Mouse (Mus musculus): ENCODE data around the gene Ckap5. TPM values are rescaled to one million over a fixed set of nuclear protein-coding genes. Genes with fewer than 3 reads are reported as not detected.

Gene Ckap5
- polyA plus RNA-seq, 1 experiment from 2014 or later, result 30.8 TPM

DNA sequence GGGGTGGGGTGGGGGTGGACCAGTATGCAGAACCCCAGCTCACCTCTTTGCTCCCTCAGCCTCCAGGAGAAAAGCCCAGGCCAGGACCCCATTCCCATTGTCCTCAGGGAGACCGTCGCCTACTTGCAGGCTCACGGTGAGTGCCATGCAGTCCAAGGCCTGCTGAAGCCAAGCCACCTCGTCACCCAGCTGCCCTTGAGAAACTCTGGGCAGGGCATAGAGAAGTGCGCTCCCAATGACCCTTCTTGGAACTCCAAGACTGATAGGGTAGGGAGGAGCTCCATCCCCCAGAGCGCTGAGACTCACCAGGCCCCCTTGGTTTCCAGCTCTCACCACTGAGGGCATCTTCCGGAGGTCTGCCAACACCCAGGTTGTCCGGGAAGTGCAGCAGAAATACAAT is 142.8 kb downstream of the Ckap5 start:
- TF ChIP-seq EP300 (optimal IDR thresholded peaks at IDR 0.05) (no peak), CTCF (IDR thresholded peaks at IDR 0.05; ENCODE audit: low read depth) (no peak)
- no peak for ATAC-seq (ENCODE audit: low FRiP score, low TSS enrichment)

DNA sequence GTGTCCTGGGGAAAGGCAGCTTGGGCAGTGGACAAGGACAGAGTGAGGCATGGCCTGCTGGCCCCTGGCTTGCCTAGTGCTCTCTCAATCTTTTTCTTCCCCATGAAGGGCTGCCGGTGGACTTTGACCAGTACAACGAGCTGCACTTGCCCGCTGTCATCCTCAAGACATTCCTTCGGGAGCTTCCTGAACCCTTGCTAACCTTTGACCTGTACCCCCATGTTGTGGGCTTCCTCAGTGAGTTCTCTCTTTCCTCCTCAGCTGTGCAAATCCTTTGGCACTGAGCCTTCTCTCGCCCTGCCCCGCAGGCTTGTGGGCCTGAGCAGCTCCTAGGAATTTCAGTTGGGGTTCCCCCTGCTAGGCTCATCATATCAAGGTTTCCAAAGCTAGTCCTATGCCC is 143.5 kb downstream of the Ckap5 start:
- ATAC-seq (ENCODE audit: low FRiP score, low TSS enrichment) (no peak), DNase-seq (ENCODE audit: low spot score) (no peak)
- H3K4me1 ChIP-seq (replicated peaks; ENCODE audit: control insufficient read depth, insufficient read depth), result no peaks in the 10 kb centered on the region
- WGBS, result 79% methylated on average over 6 of the region's 6 CpGs
- H3K27ac ChIP-seq (replicated peaks), result no peak overlapping the region
- H3K9me3 ChIP-seq (ENCODE audit: control insufficient read depth, low read length), result no peaks in the 10 kb centered on the region
- no peak for TF ChIP-seq CTCF (IDR thresholded peaks at IDR 0.05; ENCODE audit: low read depth)
- H3K27me3 ChIP-seq (ENCODE audit: control insufficient read depth, insufficient read depth, low read length), result no peaks in the 10 kb centered on the region
- peaks cover 41% of the 10 kb centered on the region for H3K36me3 ChIP-seq (ENCODE audit: control insufficient read depth, insufficient read depth, low read length)
- H3K4me3 ChIP-seq (ENCODE audit: low read depth, low read length), result no peak overlapping the region
- H3K9ac ChIP-seq (ENCODE audit: low read length), result no peak overlapping the region
- H3K4me2 ChIP-seq (replicated peaks; ENCODE audit: low read depth), result no peak overlapping the region

More for the DNA sequence above, 142.8 kb downstream of the Ckap5 start:
- H3K27ac ChIP-seq (replicated peaks), result no peak overlapping the region
- DNase-seq (ENCODE audit: low spot score), result no peak
- H3K9me3 ChIP-seq (ENCODE audit: control insufficient read depth, low read length), result no peaks in the 10 kb centered on the region
- 92% methylated on average over 8 of the region's 8 CpGs for WGBS
- H3K4me1 ChIP-seq (replicated peaks; ENCODE audit: control insufficient read depth, insufficient read depth), result no peaks in the 10 kb centered on the region
- H3K4me3 ChIP-seq (ENCODE audit: low read depth, low read length), result no peak overlapping the region
- H3K9ac ChIP-seq (ENCODE audit: low read length), result no peak overlapping the region
- H3K4me2 ChIP-seq (replicated peaks; ENCODE audit: low read depth), result no peak overlapping the region
- no peaks in the 10 kb centered on the region for H3K27me3 ChIP-seq (ENCODE audit: control insufficient read depth, insufficient read depth, low read length)
- peaks cover 42% of the 10 kb centered on the region for H3K36me3 ChIP-seq (ENCODE audit: control insufficient read depth, insufficient read depth, low read length)

Other genes with a start within 250 kb of the Ckap5 start
- 19.1 and 20.3 TPM in 2 replicates for gene 1110051M20Rik, start 82.1 kb upstream of the Ckap5 start, polyA plus RNA-seq (2015; fragmentation: Nextera tagmentation; extraction: Ambion mirVana)
- 3.0 and 3.4 TPM in 2 replicates for gene Lrp4, start 69.3 kb upstream of the Ckap5 start, polyA plus RNA-seq (2015; fragmentation: Nextera tagmentation; extraction: Ambion mirVana)
- gene F2, start 109.7 kb downstream of the Ckap5 start, polyA plus RNA-seq (2015; fragmentation: Nextera tagmentation; extraction: Ambion mirVana), result 3.3 and 4.7 TPM in 2 replicates
- 3.7 and 4.2 TPM in 2 replicates for gene Zfp408, start 123.0 kb downstream of the Ckap5 start, polyA plus RNA-seq (2015; fragmentation: Nextera tagmentation; extraction: Ambion mirVana)
- gene Arhgap1, start 123.1 kb downstream of the Ckap5 start, polyA plus RNA-seq (2015; fragmentation: Nextera tagmentation; extraction: Ambion mirVana), result 98.9 and 105 TPM in 2 replicates
- 23.2 and 24.2 TPM in 2 replicates for gene Atg13, start 183.8 kb downstream of the Ckap5 start, polyA plus RNA-seq (2015; fragmentation: Nextera tagmentation; extraction: Ambion mirVana)
- 10.5 and 12.3 TPM in 2 replicates for gene Harbi1, start 184.1 kb downstream of the Ckap5 start, polyA plus RNA-seq (2015; fragmentation: Nextera tagmentation; extraction: Ambion mirVana)
- 5.7 and 6.3 TPM in 2 replicates for gene Ambra1, start 203.4 kb downstream of the Ckap5 start, polyA plus RNA-seq (2015; fragmentation: Nextera tagmentation; extraction: Ambion mirVana)

Data from stomach, postnatal 0 days (tissue).